Mouse (Mus musculus) retina, adult 2 months (tissue): ENCODE data around the gene Agl.
"Not testable (repeated sequence)": the region's sequence is repeated elsewhere in the genome, so short reads cannot be mapped to it uniquely, and the experiment has no call there.

Experiments used
- DNase-seq: peaks from one replicate; pipeline ENCODE4 v3.0.0-alpha.2; 2012; ENCODE audit warnings: low read depth, low spot score

The Agl gene

GRCm38 (mm10) chr3:116816674-116817215 lies 8.8 kb upstream of the Agl start:
- no peak for DNase-seq

GRCm38 (mm10) chr3:116815916-116816315 lies 8.0 kb upstream of the Agl start:
- DNase-seq = no peak

DNA sequence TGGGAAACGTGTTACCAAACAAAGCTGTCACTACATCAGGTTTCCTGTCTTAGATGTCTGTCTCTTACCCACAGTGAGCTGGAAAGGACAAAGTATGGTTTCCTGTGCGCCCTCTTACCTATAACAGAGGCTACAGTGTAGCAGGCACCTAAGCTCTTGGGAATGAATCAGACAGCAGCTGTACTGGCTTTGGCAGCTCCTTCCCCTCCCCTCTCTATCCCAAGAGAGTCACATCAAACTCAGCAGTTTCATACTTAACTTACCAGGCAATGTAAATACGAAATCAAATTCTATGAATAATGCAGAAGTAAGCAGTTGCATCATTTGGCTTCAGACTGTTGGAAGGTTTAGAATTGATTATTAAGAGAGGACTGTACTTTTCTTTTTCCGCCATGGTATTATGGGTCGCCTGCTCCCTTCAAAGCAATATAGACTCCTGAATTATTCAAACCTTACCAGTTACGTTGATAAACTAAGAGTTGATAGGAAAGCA lies 7.4 kb upstream of the Agl start:
- DNase-seq = no peak

DNA sequence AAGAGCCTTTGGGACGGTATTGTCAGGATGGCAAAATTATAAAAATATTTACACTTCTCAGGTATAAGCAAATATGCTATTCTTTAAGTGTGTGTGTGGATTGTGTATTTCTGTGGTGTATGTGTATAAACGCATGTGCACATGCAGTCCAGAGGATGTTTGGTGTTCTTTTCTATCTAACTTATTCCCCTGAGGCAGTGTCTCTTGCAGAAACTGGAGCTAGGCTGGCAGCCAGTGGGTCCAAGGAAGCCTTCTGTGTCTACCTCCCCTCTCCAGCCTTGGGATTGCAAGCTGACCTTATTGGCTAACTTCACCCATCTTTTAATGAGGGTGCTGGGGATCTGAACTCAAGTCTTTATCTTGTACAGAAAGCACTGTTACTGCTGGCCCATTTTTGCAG lies 5.0 kb upstream of the Agl start:
- DNase-seq = no peak

GRCm38 (mm10) chr3:116810351-116810750 lies 2.4 kb upstream of the Agl start:
- not testable (repeated sequence) for DNase-seq

- DNase-seq = no peak
These were observed 1.3 kb upstream of the Agl start for GRCm38 (mm10) chr3:116809221-116809620.

GRCm38 (mm10) chr3:116808507-116809217 lies 696 bp upstream of the Agl start:
- DNase-seq = no peak

- no peak for DNase-seq
These were observed 2.1 kb downstream of the Agl start for GRCm38 (mm10) chr3:116805866-116806265.

DNA sequence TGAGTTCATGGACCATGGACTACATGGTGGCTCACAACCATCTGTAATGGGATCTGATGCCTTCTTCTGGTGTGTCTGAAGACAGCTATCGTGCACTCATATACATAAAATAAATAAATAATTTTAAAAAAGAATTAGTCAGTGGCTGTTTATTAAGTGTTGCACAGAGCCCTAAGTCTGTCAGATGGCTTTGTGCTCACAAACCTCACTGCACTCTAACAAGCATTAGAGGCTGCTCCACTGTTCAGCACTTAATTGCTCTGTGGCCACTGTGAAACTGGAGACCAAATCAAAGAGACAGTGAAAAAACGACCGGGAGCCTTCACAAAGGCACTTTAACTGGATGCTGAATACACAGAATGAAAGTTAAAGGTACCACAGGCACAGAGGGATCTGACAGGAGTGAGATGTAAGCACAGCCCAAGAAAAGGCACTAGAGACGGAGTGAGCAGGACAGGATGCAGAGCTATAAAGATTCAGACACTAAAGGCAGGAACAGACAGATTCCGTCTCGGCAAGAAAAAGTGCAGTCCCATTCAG lies 3.1 kb downstream of the Agl start:
- DNase-seq = no peak

- DNase-seq = no peak
These were observed 6.2 kb downstream of the Agl start for GRCm38 (mm10) chr3:116801755-116802154.

DNA sequence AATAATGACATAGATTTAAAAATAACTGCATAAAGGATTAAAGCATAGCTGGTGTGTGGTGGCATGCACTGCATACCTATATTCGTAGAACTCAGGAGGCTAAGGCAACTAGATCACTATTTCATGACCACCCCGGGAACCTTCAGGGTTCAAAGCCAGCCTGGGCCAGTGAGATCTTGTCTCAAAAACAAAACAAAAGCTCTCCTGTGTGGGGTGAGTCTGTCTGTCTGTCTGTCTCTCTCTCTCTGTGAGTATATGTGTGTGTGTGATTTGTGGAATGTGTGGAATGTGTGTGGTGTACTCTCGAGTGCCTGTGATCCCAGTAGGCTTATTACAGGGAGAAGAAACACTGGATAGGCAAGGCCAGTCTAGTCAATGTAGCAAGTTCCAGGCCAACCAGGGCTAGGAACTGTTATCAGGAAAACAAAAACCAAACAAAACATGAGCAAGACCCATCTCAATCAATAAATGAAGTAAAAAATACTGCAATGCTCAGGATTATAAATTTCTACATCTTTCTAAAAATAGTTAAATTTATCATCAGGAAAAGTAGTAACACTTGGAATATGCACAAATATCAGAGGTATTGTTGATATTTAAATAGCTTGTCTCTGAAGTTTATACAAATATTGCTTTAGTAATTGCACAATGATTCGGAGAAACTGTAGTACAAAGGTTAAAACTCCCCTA lies 9.0 kb downstream of the Agl start:
- no peak for DNase-seq

DNA sequence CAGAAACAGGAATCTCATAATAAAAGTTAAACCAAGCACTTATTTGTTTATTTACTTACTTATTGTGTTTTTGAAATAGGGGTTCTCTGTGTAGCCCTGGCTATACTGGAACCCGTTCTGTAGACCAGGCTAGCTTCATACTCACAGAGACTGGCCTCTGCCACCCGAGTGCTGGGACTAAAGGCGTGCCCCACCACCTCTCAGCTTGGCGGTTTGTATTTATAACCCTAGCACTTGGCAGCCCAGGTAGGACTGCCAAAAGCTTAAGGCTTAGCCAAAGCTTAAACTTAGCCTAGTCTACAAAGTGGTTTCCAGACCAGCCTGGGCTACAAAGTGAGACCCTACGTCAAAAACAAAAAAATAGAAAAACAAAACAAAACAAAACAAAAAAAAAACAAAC lies 19.1 kb downstream of the Agl start:
- DNase-seq = no peak

DNA sequence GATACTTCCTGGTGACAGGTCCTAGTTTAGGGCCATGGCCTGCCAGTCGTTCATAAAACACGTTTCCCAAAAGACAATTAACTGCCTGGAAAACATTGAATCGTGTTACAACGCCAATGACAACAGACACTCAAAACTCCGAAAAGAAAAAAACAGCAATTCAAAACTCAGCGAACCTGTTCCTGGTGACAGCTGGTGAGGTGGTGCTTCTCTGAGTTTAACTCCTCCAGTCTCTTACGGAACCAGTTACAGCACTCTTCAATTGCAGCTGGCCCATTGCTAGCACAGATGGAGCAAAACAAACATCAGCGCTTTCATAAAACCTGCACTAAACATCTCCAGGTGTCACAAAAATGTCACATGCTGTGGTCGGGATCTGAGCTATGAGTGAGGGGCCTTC lies 21.4 kb downstream of the Agl start:
- DNase-seq = no peak

- DNase-seq = no peak
These were observed 22.1 kb downstream of the Agl start for GRCm38 (mm10) chr3:116785820-116786219.

- DNase-seq = no peak
These were observed 23.2 kb downstream of the Agl start for GRCm38 (mm10) chr3:116784811-116785210.

DNA sequence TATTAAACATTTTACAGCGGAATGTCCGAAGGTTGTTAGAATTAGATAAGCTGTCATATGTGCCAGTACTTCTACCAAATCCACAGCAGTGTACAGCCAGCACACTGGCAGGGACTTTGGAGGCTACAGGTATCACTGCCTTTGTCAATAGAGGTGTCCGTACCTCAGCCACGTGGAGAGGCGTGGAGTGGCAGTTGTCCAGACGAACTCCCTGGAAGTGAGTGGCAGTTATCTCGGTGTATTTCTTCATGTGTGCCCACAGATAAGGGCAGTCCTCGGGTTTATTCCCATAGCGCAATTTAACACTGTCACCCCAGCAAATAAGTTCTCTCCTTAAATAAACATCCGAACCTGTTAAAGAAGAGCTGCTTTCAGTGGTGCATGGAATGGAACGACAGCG lies 23.7 kb downstream of the Agl start:
- no peak for DNase-seq

GRCm38 (mm10) chr3:116776961-116777360 lies 31.0 kb downstream of the Agl start:
- DNase-seq = no peak

DNA sequence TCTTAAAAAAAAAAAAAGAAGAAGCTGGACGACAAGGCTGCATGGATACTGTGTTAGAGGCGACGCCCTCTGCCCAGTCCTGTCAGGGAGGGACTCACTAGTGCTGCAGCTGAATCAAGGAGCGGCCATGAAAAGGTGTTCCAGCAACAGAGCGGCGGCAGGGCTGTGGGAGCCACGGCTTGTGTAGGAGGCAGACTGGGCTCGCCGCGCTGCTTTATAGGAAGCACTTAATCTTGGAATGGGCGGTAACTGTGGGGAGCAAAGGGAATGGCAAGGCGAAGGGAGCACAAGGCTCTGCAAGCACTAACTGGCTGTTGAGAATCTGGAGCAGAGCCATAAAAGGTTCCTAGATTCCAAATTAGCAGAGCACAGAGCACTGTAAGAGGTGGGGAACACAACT lies 34.1 kb downstream of the Agl start:
- no peak for DNase-seq

DNA sequence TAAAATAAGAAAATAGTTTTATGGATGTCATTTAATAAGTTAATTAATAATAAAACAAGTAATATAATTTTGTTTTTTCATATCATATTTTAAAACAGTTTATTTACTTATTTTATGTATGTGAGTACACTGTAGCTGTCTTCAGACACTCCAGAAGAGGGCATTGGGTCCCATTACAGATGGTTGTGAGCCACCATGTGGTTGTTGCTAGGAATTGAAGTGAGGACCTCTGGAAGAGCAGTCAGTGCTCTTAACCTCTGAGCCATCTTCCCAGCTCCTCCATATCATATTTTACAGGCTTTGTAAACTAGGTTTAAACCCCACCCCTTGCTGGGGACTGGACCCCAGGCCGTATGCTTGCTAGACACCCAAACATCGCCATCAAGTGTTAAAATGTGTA lies 36.4 kb downstream of the Agl start:
- no peak for DNase-seq

DNA sequence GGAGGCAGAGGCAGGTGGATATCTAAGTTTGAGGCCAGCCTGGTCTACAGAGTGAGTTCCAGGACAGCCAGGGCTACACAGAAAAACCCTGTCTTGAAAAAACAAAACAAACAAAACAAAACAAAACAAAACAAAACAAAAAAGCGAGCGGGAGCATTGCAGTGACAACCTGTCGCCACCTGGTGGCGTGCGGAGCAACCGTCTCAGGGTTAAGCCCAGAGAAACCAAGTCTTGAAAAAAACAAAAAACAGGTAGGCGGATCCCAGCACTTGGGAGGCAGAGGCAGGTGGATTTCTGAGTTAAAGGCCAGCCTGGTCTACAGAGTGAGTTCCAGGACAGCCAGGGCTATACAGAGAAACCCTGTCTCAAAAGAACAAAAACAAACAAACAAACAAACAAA lies 41.0 kb downstream of the Agl start:
- not testable (repeated sequence) for DNase-seq

DNA sequence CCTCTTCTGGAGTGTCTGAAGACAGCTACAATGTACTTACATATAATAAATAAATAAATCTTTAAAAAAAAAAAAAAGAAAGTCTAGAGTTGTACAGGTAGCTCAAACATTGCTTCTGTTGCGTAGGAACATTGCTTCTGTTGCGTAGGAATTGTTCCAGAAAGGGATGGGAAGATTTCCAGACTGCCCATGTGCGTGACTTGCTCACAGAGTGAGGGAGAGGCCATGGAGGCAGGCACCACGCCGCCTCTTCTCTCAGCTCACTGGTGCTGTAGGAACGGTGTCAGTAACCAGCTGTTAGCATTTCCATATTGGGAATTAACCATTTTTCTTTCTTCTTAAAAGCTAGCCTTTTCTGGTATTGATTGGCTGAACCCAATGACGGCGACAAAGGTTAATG lies 55.1 kb downstream of the Agl start:
- DNase-seq = no peak

- peak; percentile 30 for DNase-seq
These were observed 56.6 kb downstream of the Agl start for GRCm38 (mm10) chr3:116751191-116751860.
